Comparison of ENCODE assay signal across 26 mouse cellular contexts in genomic region chr4:152568006-152568405, GRCm38 (mm10).
A peak's percentile ranks its signal among the peaks of the same experiment; 100 is the strongest.
DNase-seq lines count a peak whose midpoint lies in the region; ATAC-seq lines count a peak whose summit lies in the region.
"Had no signal": no experiment of that assay in that cellular context is flagged by ENCODE, and none has a peak within 500 bp of the region (broad histone marks: within the 10 kb centered on the region; RNA-seq: fewer than 3 reads in every experiment).

No protein-coding gene starts in this region.

- no peak overlapping the region for H3K4me2 ChIP-seq in hindbrain, embryonic 13.5 days
- H3K4me2 ChIP-seq in midbrain, embryonic 16.5 days (ENCODE audit: low read length) = no peak overlapping the region
- H3K4me2 ChIP-seq: heart, embryonic 15.5 days; liver, embryonic 11.5 days had no signal

- 68% methylated on average over 4 of the region's 4 CpGs for WGBS in hindbrain, embryonic 13.5 days
- 82% methylated on average over 4 of the region's 4 CpGs for WGBS in hindbrain, embryonic 10.5 days
- WGBS in midbrain, embryonic 16.5 days = 70% methylated on average over 4 of the region's 4 CpGs

- 0 out of 2 replicates have a peak, but pooled peaks cover 3% of the 10 kb centered on the region for H3K27me3 ChIP-seq in hindbrain, embryonic 13.5 days
- H3K27me3 ChIP-seq in hindbrain, embryonic 10.5 days (ENCODE audit: insufficient read depth, poor library complexity, severe bottlenecking) = no peaks in the 10 kb centered on the region
- H3K27me3 ChIP-seq in midbrain, embryonic 16.5 days (ENCODE audit: control insufficient read depth, insufficient read depth, low read depth, low read length) = no peaks in the 10 kb centered on the region

- peak; percentile 19 for DNase-seq in adrenal gland, adult 2 months
- DNase-seq in adrenal gland, postnatal 4 days (ENCODE audit: low spot score in 2 of 2) = no peak
- no peak for DNase-seq in hindbrain, embryonic 10.5 days (ENCODE audit: low spot score)
- DNase-seq in adrenal gland, postnatal 14 days = peak; percentile 35
- no peak for DNase-seq in kidney, adult 11 months
- DNase-seq in layer of hippocampus, adult 11-12 months (ENCODE audit: low spot score) = no peak
- DNase-seq: cerebellum, adult 18-20 months; cerebellum, postnatal 14 days; gastrocnemius, adult 2 months; heart, postnatal 36 days; kidney, postnatal 4 days; liver, postnatal 0 days; right cerebral cortex, postnatal 14 days; thymus, adult 2 months; thymus, postnatal 4 days had no signal

- H3K4me3 ChIP-seq in hindbrain, embryonic 13.5 days = no peak overlapping the region
- no peak overlapping the region for H3K4me3 ChIP-seq in hindbrain, embryonic 10.5 days
- H3K4me3 ChIP-seq in midbrain, embryonic 16.5 days (ENCODE audit: low read depth, low read length) = no peak overlapping the region
- H3K4me3 ChIP-seq: gastrocnemius, adult 2 months; heart, embryonic 15.5 days; intestine, embryonic 15.5 days; limb, embryonic 12.5 days; myocyte had no signal

- H3K4me1 ChIP-seq in hindbrain, embryonic 13.5 days (replicated peaks) = peaks cover 31% of the 10 kb centered on the region
- peaks cover 50% of the 10 kb centered on the region for H3K4me1 ChIP-seq in hindbrain, embryonic 10.5 days (replicated peaks)
- H3K4me1 ChIP-seq in midbrain, embryonic 16.5 days (ENCODE audit: control insufficient read depth, insufficient read depth, low read length) = peaks cover 14% of the 10 kb centered on the region
- H3K4me1 ChIP-seq: heart, embryonic 15.5 days; intestine, embryonic 15.5 days had no signal

- no peak for ATAC-seq in hindbrain, embryonic 13.5 days (ENCODE audit: low FRiP score)
- no peak for ATAC-seq in midbrain, embryonic 16.5 days
- ATAC-seq: activated CD4-positive, CD25-positive, alpha-beta regulatory T cell, adult 4 months; intestine, embryonic 15.5 days; liver, postnatal 0 days; lung, postnatal 0 days had no signal

- H3K36me3 ChIP-seq in hindbrain, embryonic 13.5 days = peaks cover 12% of the 10 kb centered on the region; the same call in 1 of the 2 replicates
- peaks cover 9% of the 10 kb centered on the region for H3K36me3 ChIP-seq in hindbrain, embryonic 10.5 days
- H3K36me3 ChIP-seq in midbrain, embryonic 16.5 days (ENCODE audit: control insufficient read depth, insufficient read depth, low read length) = 0 out of 2 replicates have a peak, but pooled peaks cover 3% of the 10 kb centered on the region
- H3K36me3 ChIP-seq: heart, embryonic 15.5 days; intestine, embryonic 15.5 days; limb, embryonic 12.5 days had no signal

- peak overlapping the region; percentile 51; the same call in 1 of the 2 replicates for H3K9ac ChIP-seq in hindbrain, embryonic 13.5 days
- 0 out of 2 replicates have a peak overlapping the region, but pooled peaks have one; percentile 25 for H3K9ac ChIP-seq in midbrain, embryonic 16.5 days (ENCODE audit: low read depth, low read length)
- H3K9ac ChIP-seq: heart, embryonic 15.5 days; intestine, embryonic 15.5 days; limb, embryonic 12.5 days; liver, postnatal 0 days had no signal

- H3K9me3 ChIP-seq in hindbrain, embryonic 13.5 days = no peaks in the 10 kb centered on the region
- H3K9me3 ChIP-seq in hindbrain, embryonic 10.5 days = no peaks in the 10 kb centered on the region
- no peaks in the 10 kb centered on the region for H3K9me3 ChIP-seq in midbrain, embryonic 16.5 days (replicated peaks; ENCODE audit: control insufficient read depth, low read length, poor library complexity, severe bottlenecking)
- H3K9me3 ChIP-seq: heart, embryonic 15.5 days; intestine, embryonic 15.5 days; limb, embryonic 12.5 days had no signal

- H3K27ac ChIP-seq in hindbrain, embryonic 13.5 days = peak overlapping the region; percentile 84
- no peak overlapping the region for H3K27ac ChIP-seq in hindbrain, embryonic 10.5 days
- peak overlapping the region; percentile 68 for H3K27ac ChIP-seq in midbrain, embryonic 16.5 days (ENCODE audit: low read length)
- H3K27ac ChIP-seq: gastrocnemius, adult 2 months; heart, embryonic 15.5 days; intestine, embryonic 15.5 days; limb, embryonic 12.5 days; macrophage; stomach, postnatal 0 days had no signal

Comparison
In these comparisons a context has a peak if more than half of its experiments do, and no peak if none do; other contexts are left out.
1. DNase-seq: peak in adrenal gland, adult 2 months (single experiment) and adrenal gland, postnatal 14 days (single experiment); none in adrenal gland, postnatal 4 days (0 of 2), hindbrain, embryonic 10.5 days (single experiment), kidney, adult 11 months (single experiment) and layer of hippocampus, adult 11-12 months (single experiment).